Mouse (Mus musculus) B cell, adult (primary cell): ENCODE results near the gene Samt1. TPM values are rescaled to one million over a fixed set of nuclear protein-coding genes. Genes with fewer than 3 reads are reported as not detected.

Experiments
- total RNA-seq: library from RNA; stranded (reverse); gene quantifications from 4 replicates; pipeline ENCODE4 v1.2.4, GENCODE M21; 2023; ENCODE audit not compliant: inconsistent age

The Samt1 gene
- not detected in 4 replicates for total RNA-seq

DNA sequence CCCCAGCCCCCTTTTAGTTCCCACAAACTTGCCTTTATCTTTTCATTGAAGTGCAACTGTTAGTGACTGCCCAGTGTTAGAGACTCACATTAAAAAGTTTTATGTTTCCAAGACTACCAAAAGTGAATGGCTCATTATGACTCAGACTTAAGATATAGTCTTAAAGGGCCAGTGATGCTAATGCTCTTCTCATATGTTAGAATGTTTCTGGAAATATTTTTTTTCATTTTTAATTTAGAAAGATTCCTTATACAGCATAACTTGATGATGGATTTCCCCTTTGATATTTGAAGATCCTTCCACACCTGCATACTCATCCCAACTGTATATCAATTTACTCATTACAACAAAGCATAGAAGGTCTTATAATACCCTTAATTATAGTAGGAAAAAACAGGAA lies at the start of gene Samt1:
TSS of gene Samt1 (minus strand) at position 101 of the 400 bp plus-strand sequence.

DNA sequence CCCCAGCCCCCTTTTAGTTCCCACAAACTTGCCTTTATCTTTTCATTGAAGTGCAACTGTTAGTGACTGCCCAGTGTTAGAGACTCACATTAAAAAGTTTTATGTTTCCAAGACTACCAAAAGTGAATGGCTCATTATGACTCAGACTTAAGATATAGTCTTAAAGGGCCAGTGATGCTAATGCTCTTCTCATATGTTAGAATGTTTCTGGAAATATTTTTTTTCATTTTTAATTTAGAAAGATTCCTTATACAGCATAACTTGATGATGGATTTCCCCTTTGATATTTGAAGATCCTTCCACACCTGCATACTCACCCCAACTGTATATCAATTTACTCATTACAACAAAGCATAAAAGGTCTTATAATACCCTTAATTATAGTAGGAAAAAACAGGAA lies 42.5 kb upstream of the Samt1 start, which contains the start of gene Gm10057:
TSS of gene Gm10057 (minus strand) at position 101 of the 400 bp plus-strand sequence.

DNA sequence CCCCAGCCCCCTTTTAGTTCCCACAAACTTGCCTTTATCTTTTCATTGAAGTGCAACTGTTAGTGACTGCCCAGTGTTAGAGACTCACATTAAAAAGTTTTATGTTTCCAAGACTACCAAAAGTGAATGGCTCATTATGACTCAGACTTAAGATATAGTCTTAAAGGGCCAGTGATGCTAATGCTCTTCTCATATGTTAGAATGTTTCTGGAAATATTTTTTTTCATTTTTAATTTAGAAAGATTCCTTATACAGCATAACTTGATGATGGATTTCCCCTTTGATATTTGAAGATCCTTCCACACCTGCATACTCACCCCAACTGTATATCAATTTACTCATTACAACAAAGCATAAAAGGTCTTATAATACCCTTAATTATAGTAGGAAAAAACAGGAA lies 21.3 kb upstream of the Samt1 start, which contains the start of gene 4921511M17Rik:
TSS of gene 4921511M17Rik (minus strand) at position 101 of the 400 bp plus-strand sequence.

Other genes with a start within 250 kb of the Samt1 start
- gene Spin2c, start 180.4 kb downstream of the Samt1 start, total RNA-seq, result 0.39 to 1.4 TPM (median 0.54 TPM) in 4 replicates
- not detected in 4 replicates for gene 4921511M17Rik, start 21.2 kb upstream of the Samt1 start, total RNA-seq
- gene Gm10057, start 42.4 kb upstream of the Samt1 start, total RNA-seq, result not detected in 4 replicates
- not detected in 4 replicates for gene Gm15140, start 108.0 kb upstream of the Samt1 start, total RNA-seq